Mouse (Mus musculus): ENCODE measurements around the gene Htatip2. TPM values are rescaled to one million over a fixed set of nuclear protein-coding genes. Genes with fewer than 3 reads are reported as not detected.

Gene Htatip2
- polyA plus RNA-seq, 1 experiment from 2014 or later = 12.5 TPM

GRCm38 (mm10) chr7:49807093-49807682 is 48.3 kb downstream of the Htatip2 start:
- H3K9ac ChIP-seq = no peak overlapping the region
- DNase-seq (no peak), ATAC-seq (ENCODE audit: insufficient read depth) (no peak)
- H3K4me3 ChIP-seq (ENCODE audit: low read depth, low read length) = no peak overlapping the region
- no peak overlapping the region for H3K27ac ChIP-seq (ENCODE audit: low read depth)
- no peaks in the 10 kb centered on the region for H3K27me3 ChIP-seq (ENCODE audit: insufficient read depth, low read length)
- TF ChIP-seq CTCF (IDR thresholded peaks at IDR 0.05; ENCODE audit: low read depth) = no peak
- no peak overlapping the region for H3K4me2 ChIP-seq
- H3K36me3 ChIP-seq (ENCODE audit: insufficient read depth) = peaks cover 57% of the 10 kb centered on the region
- H3K9me3 ChIP-seq (ENCODE audit: low read depth, low read length) = no peaks in the 10 kb centered on the region
- no peaks in the 10 kb centered on the region for H3K4me1 ChIP-seq (ENCODE audit: insufficient read depth)
- WGBS = 74% methylated on average over 9 of the region's 9 CpGs

- ATAC-seq (ENCODE audit: insufficient read depth) = no peak
- Histone ChIP-seq H3K4me1 (ENCODE audit: insufficient read depth) (no peaks in the 10 kb centered on the region), H3K9ac (no peak overlapping the region), H3K27ac (ENCODE audit: low read depth) (no peak overlapping the region), H3K27me3 (ENCODE audit: insufficient read depth, low read length) (no peaks in the 10 kb centered on the region), H3K9me3 (ENCODE audit: low read depth, low read length) (no peaks in the 10 kb centered on the region), H3K4me2 (no peak overlapping the region), H3K36me3 (ENCODE audit: insufficient read depth) (peaks cover 53% of the 10 kb centered on the region), H3K4me3 (ENCODE audit: low read depth, low read length) (no peak overlapping the region)
- DNase-seq = no peak
- 86% methylated on average over 17 of the region's 17 CpGs for WGBS
- TF ChIP-seq CTCF (IDR thresholded peaks at IDR 0.05; ENCODE audit: low read depth) = no peak
These were observed 49.1 kb downstream of the Htatip2 start for GRCm38 (mm10) chr7:49807846-49808622.

GRCm38 (mm10) chr7:49809100-49809499 is 50.2 kb downstream of the Htatip2 start:
- Histone ChIP-seq H3K4me2 (no peak overlapping the region), H3K9me3 (ENCODE audit: low read depth, low read length) (no peaks in the 10 kb centered on the region), H3K27ac (ENCODE audit: low read depth) (no peak overlapping the region), H3K4me3 (ENCODE audit: low read depth, low read length) (no peak overlapping the region), H3K27me3 (ENCODE audit: insufficient read depth, low read length) (no peaks in the 10 kb centered on the region), H3K36me3 (ENCODE audit: insufficient read depth) (peaks cover 45% of the 10 kb centered on the region), H3K4me1 (ENCODE audit: insufficient read depth) (no peaks in the 10 kb centered on the region), H3K9ac (no peak overlapping the region)
- DNase-seq (no peak), ATAC-seq (ENCODE audit: insufficient read depth) (no peak)
- WGBS = 89% methylated on average over 6 of the region's 6 CpGs
- no peak for TF ChIP-seq CTCF (IDR thresholded peaks at IDR 0.05; ENCODE audit: low read depth)

- H3K27ac ChIP-seq (ENCODE audit: low read depth) = no peak overlapping the region
- H3K9me3 ChIP-seq (ENCODE audit: low read depth, low read length) = no peaks in the 10 kb centered on the region
- no peak overlapping the region for H3K4me3 ChIP-seq (ENCODE audit: low read depth, low read length)
- 61% methylated on average over 3 of the region's 3 CpGs for WGBS
- no peak overlapping the region for H3K4me2 ChIP-seq
- H3K27me3 ChIP-seq (ENCODE audit: insufficient read depth, low read length) = no peaks in the 10 kb centered on the region
- ATAC-seq (ENCODE audit: insufficient read depth) (no peak), DNase-seq (no peak)
- H3K4me1 ChIP-seq (ENCODE audit: insufficient read depth) = no peaks in the 10 kb centered on the region
- TF ChIP-seq CTCF (IDR thresholded peaks at IDR 0.05; ENCODE audit: low read depth) = no peak
- H3K9ac ChIP-seq = no peak overlapping the region
- H3K36me3 ChIP-seq (ENCODE audit: insufficient read depth) = peaks cover 45% of the 10 kb centered on the region
These were observed 50.6 kb downstream of the Htatip2 start for GRCm38 (mm10) chr7:49809562-49809961.

- peak; percentile 45 for DNase-seq
- no peak overlapping the region for H3K4me3 ChIP-seq (ENCODE audit: low read depth, low read length)
- H3K4me2 ChIP-seq = no peak overlapping the region
- H3K9ac ChIP-seq = no peak overlapping the region
- H3K27ac ChIP-seq (ENCODE audit: low read depth) = no peak overlapping the region
- H3K27me3 ChIP-seq (ENCODE audit: insufficient read depth, low read length) = no peaks in the 10 kb centered on the region
- WGBS = 44% methylated on average over 4 of the region's 4 CpGs
- no peaks in the 10 kb centered on the region for H3K4me1 ChIP-seq (ENCODE audit: insufficient read depth)
- H3K9me3 ChIP-seq (ENCODE audit: low read depth, low read length) = no peaks in the 10 kb centered on the region
- TF ChIP-seq CTCF (IDR thresholded peaks at IDR 0.05; ENCODE audit: low read depth) = peak; percentile 45; the same call in 1 of the 2 replicates
- peaks cover 30% of the 10 kb centered on the region for H3K36me3 ChIP-seq (ENCODE audit: insufficient read depth)
- ATAC-seq (ENCODE audit: insufficient read depth) = no peak
These were observed 52.4 kb downstream of the Htatip2 start for GRCm38 (mm10) chr7:49811346-49811745.

GRCm38 (mm10) chr7:49819393-49819792 is 60.5 kb downstream of the Htatip2 start:
- Histone ChIP-seq H3K4me1 (ENCODE audit: insufficient read depth) (no peaks in the 10 kb centered on the region), H3K27me3 (ENCODE audit: insufficient read depth, low read length) (no peaks in the 10 kb centered on the region), H3K4me3 (ENCODE audit: low read depth, low read length) (no peak overlapping the region), H3K4me2 (no peak overlapping the region), H3K36me3 (ENCODE audit: insufficient read depth) (peaks cover 17% of the 10 kb centered on the region), H3K9me3 (ENCODE audit: low read depth, low read length) (no peaks in the 10 kb centered on the region), H3K9ac (no peak overlapping the region), H3K27ac (ENCODE audit: low read depth) (no peak overlapping the region)
- ATAC-seq (ENCODE audit: insufficient read depth) (no peak), DNase-seq (no peak)
- WGBS = 65% methylated on average over 4 of the region's 4 CpGs
- TF ChIP-seq CTCF (IDR thresholded peaks at IDR 0.05; ENCODE audit: low read depth) = no peak

DNA sequence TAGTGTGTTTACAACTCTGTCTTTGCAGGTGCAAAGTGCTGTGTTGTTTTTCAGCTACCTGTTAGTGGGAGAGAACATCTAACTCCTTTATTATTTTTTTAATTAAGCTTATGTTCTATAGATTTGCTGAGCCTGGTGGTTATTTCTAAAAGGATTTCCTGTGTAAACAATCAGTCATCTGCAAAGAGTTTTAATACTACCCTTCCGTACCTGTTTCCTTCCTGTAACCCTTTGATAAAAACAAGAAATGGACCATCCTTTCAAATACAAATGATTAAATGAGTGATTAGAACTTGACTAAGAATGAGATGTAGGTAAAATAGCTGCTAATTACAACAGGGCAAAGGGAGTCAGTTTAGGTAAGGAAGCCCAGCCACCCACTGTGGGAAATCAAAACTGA is 62.5 kb downstream of the Htatip2 start:
- H3K9me3 ChIP-seq (ENCODE audit: low read depth, low read length) = no peaks in the 10 kb centered on the region
- DNase-seq (no peak), ATAC-seq (ENCODE audit: insufficient read depth) (no peak)
- H3K27me3 ChIP-seq (ENCODE audit: insufficient read depth, low read length) = no peaks in the 10 kb centered on the region
- peaks cover 18% of the 10 kb centered on the region for H3K36me3 ChIP-seq (ENCODE audit: insufficient read depth)
- no peak overlapping the region for H3K4me3 ChIP-seq (ENCODE audit: low read depth, low read length)
- no peak overlapping the region for H3K27ac ChIP-seq (ENCODE audit: low read depth)
- no peaks in the 10 kb centered on the region for H3K4me1 ChIP-seq (ENCODE audit: insufficient read depth)
- no peak overlapping the region for H3K9ac ChIP-seq
- no peak for TF ChIP-seq CTCF (IDR thresholded peaks at IDR 0.05; ENCODE audit: low read depth)
- no peak overlapping the region for H3K4me2 ChIP-seq
- WGBS = 71% methylated on average over 1 of the region's 1 CpGs
